Mouse (Mus musculus) liver, embryonic 11.5 days (tissue): Measurements from ENCODE around the gene Nfia. TPM values are rescaled to one million over a fixed set of nuclear protein-coding genes. Genes with fewer than 3 reads are reported as not detected.

ENCODE experiments used
- ATAC-seq: fragments of 200-750 bp; cut with Nextera tagmentation; replicated peaks from 2 replicates; pipeline ENCODE4 v1.8.0; 2017; ENCODE audit warnings: moderate number of reproducible peaks, mild to moderate bottlenecking, moderate TSS enrichment, moderate library complexity; ENCODE audit not compliant: low FRiP score
- DNase-seq: peaks from one replicate; pipeline ENCODE4 v3.0.0-alpha.2; 2017; ENCODE audit warnings: low spot score
- H3K27ac ChIP-seq: fragments of 300-500 bp; sonication (generic); 2 replicates; pipeline ENCODE4 v1.5.1; 2014; ENCODE audit warnings: mild to moderate bottlenecking, low read depth, low read length, control low read depth
- H3K27me3 ChIP-seq: fragments of 300-500 bp; sonication (generic); replicated peaks from 2 replicates; pipeline ENCODE4 v1.6.1; 2014; ENCODE audit warnings: low read length, mixed read lengths; ENCODE audit not compliant: control insufficient read depth, insufficient read depth
- H3K36me3 ChIP-seq: fragments of 300-500 bp; sonication (generic); 2 replicates; pipeline ENCODE4 v1.6.1; 2014; ENCODE audit warnings: mild to moderate bottlenecking, low read length, moderate library complexity, mixed read lengths; ENCODE audit not compliant: control insufficient read depth, insufficient read depth
- H3K4me1 ChIP-seq: fragments of 300-500 bp; sonication (generic); replicated peaks from 2 replicates; pipeline ENCODE4 v1.6.1; 2014; ENCODE audit warnings: low read length, mixed read lengths; ENCODE audit not compliant: control insufficient read depth, insufficient read depth
- H3K4me2 ChIP-seq: fragments of 300-500 bp; sonication (generic); 2 replicates; pipeline ENCODE4 v1.6.1; 2014; ENCODE audit warnings: mild to moderate bottlenecking, control low read depth, moderate library complexity
- H3K4me3 ChIP-seq: fragments of 300-500 bp; sonication (generic); 2 replicates; pipeline ENCODE4 v1.5.1; 2014; ENCODE audit warnings: low read depth, low read length, control low read depth
- H3K9ac ChIP-seq: fragments of 300-500 bp; sonication (generic); 2 replicates; pipeline ENCODE4 v1.6.1; 2014; ENCODE audit warnings: low read depth, low read length, control low read depth
- H3K9me3 ChIP-seq: fragments of 300-500 bp; sonication (generic); 2 replicates; pipeline ENCODE4 v1.6.1; 2016; ENCODE audit warnings: low read length, inconsistent platforms, mixed read lengths; ENCODE audit not compliant: control insufficient read depth
- WGBS: fragments of 180-500 bp; shearing (Covaris S2); extraction: QIAGEN DNeasy Blood & Tissue Kit; methylation state at CpG from one replicate; pipeline ENCODE4 v1.1.7; 2014; 5-methylcytosine and 5-hydroxymethylcytosine counted together
- polyA plus RNA-seq: library from polyadenylated mRNA; unstranded; fragments of >200 nt; fragmentation: Nextera tagmentation; extraction: Ambion mirVana; gene quantifications from 2 replicates; pipeline ENCODE4 v1.2.1, GENCODE M21; 2014

Nfia gene
- polyA plus RNA-seq, 1 experiment from 2014 or later: 11.3 TPM

- Histone ChIP-seq H3K4me1 (no peaks in the 10 kb centered on the region), H3K9ac (no peak overlapping the region), H3K27me3 (no peaks in the 10 kb centered on the region), H3K36me3 (no peaks in the 10 kb centered on the region), H3K4me2 (no peak overlapping the region), H3K4me3 (no peak overlapping the region), H3K27ac (no peak overlapping the region), H3K9me3 (no peaks in the 10 kb centered on the region)
- 78% methylated on average over 3 of the region's 3 CpGs for WGBS
- ATAC-seq: no peak
- DNase-seq: no peak
Observed at GRCm38 (mm10) chr4:98119949-98120531, 347.5 kb downstream of the Nfia start.

GRCm38 (mm10) chr4:98120706-98121340 lies 348.3 kb downstream of the Nfia start:
- Histone ChIP-seq H3K9me3 (no peaks in the 10 kb centered on the region), H3K9ac (no peak overlapping the region), H3K36me3 (no peaks in the 10 kb centered on the region), H3K4me3 (no peak overlapping the region), H3K27me3 (no peaks in the 10 kb centered on the region), H3K4me2 (no peak overlapping the region), H3K4me1 (no peaks in the 10 kb centered on the region), H3K27ac (no peak overlapping the region)
- WGBS: 74% methylated on average over 6 of the region's 6 CpGs
- ATAC-seq (no peak), DNase-seq (no peak)

GRCm38 (mm10) chr4:98126003-98126677 lies 353.6 kb downstream of the Nfia start:
- Histone ChIP-seq H3K4me3 (no peak overlapping the region), H3K36me3 (no peaks in the 10 kb centered on the region), H3K4me1 (no peaks in the 10 kb centered on the region), H3K27ac (no peak overlapping the region), H3K9me3 (no peaks in the 10 kb centered on the region), H3K9ac (no peak overlapping the region), H3K4me2 (no peak overlapping the region), H3K27me3 (no peaks in the 10 kb centered on the region)
- no peak for ATAC-seq
- 65% methylated on average over 11 of the region's 11 CpGs for WGBS
- no peak for DNase-seq

GRCm38 (mm10) chr4:98130798-98131197 lies 358.3 kb downstream of the Nfia start:
- Histone ChIP-seq H3K4me3 (no peak overlapping the region), H3K36me3 (no peaks in the 10 kb centered on the region)
- WGBS: 53% methylated on average over 2 of the region's 2 CpGs

GRCm38 (mm10) chr4:98134027-98134426 lies 361.5 kb downstream of the Nfia start:
- Histone ChIP-seq H3K9me3 (no peaks in the 10 kb centered on the region), H3K9ac (no peak overlapping the region), H3K27me3 (no peaks in the 10 kb centered on the region), H3K4me2 (no peak overlapping the region), H3K4me3 (no peak overlapping the region), H3K36me3 (no peaks in the 10 kb centered on the region), H3K27ac (no peak overlapping the region), H3K4me1 (no peaks in the 10 kb centered on the region)
- ATAC-seq (no peak), DNase-seq (no peak)
- WGBS: 85% methylated on average over 4 of the region's 4 CpGs

More at GRCm38 (mm10) chr4:98130798-98131197, 358.3 kb downstream of the Nfia start:
- no peak for DNase-seq
- Histone ChIP-seq H3K9me3 (no peaks in the 10 kb centered on the region), H3K4me2 (no peak overlapping the region), H3K4me1 (no peaks in the 10 kb centered on the region), H3K27ac (no peak overlapping the region), H3K27me3 (no peaks in the 10 kb centered on the region), H3K9ac (no peak overlapping the region)
- no peak for ATAC-seq

GRCm38 (mm10) chr4:98136072-98136471 lies 363.5 kb downstream of the Nfia start:
- H3K4me3 ChIP-seq: no peak overlapping the region
- 83% methylated on average over 2 of the region's 2 CpGs for WGBS
- no peak overlapping the region for H3K9ac ChIP-seq
- no peak overlapping the region for H3K27ac ChIP-seq
- no peaks in the 10 kb centered on the region for H3K9me3 ChIP-seq
- DNase-seq (no peak), ATAC-seq (no peak)
- H3K27me3 ChIP-seq: no peaks in the 10 kb centered on the region
- no peaks in the 10 kb centered on the region for H3K4me1 ChIP-seq
- no peak overlapping the region for H3K4me2 ChIP-seq
- H3K36me3 ChIP-seq: no peaks in the 10 kb centered on the region

GRCm38 (mm10) chr4:98142879-98143436 lies 370.4 kb downstream of the Nfia start:
- no peaks in the 10 kb centered on the region for H3K4me1 ChIP-seq
- no peaks in the 10 kb centered on the region for H3K9me3 ChIP-seq
- ATAC-seq (no peak), DNase-seq (no peak)
- H3K9ac ChIP-seq: no peak overlapping the region
- no peak overlapping the region for H3K4me2 ChIP-seq
- no peaks in the 10 kb centered on the region for H3K27me3 ChIP-seq
- H3K36me3 ChIP-seq: no peaks in the 10 kb centered on the region
- 63% methylated on average over 1 of the region's 1 CpGs for WGBS
- H3K4me3 ChIP-seq: no peak overlapping the region
- no peak overlapping the region for H3K27ac ChIP-seq

GRCm38 (mm10) chr4:98150576-98150975 lies 378.0 kb downstream of the Nfia start:
- WGBS: 83% methylated on average over 5 of the region's 5 CpGs
- H3K9me3 ChIP-seq: no peaks in the 10 kb centered on the region
- H3K27me3 ChIP-seq: no peaks in the 10 kb centered on the region
- ATAC-seq (no peak), DNase-seq (no peak)
- H3K4me1 ChIP-seq: no peaks in the 10 kb centered on the region
- H3K4me2 ChIP-seq: no peak overlapping the region
- no peaks in the 10 kb centered on the region for H3K36me3 ChIP-seq
- H3K4me3 ChIP-seq: no peak overlapping the region
- no peak overlapping the region for H3K27ac ChIP-seq
- no peak overlapping the region for H3K9ac ChIP-seq
